17 mouse cellular contexts compared by ENCODE assay signal in genomic region chr12:99939179-99939578, GRCm38 (mm10).
"Had no signal": no experiment of that assay in that cellular context is flagged by ENCODE, and none has a peak within 500 bp of the region (broad histone marks: within the 10 kb centered on the region; RNA-seq: fewer than 3 reads in every experiment).

No protein-coding gene starts in this region.

- H3K27me3 ChIP-seq: kidney, embryonic 15.5 days; limb, embryonic 12.5 days; limb, embryonic 15.5 days; midbrain, embryonic 12.5 days; neural tube, embryonic 12.5 days; neural tube, embryonic 15.5 days had no signal

- H3K9me3 ChIP-seq: kidney, embryonic 15.5 days; limb, embryonic 12.5 days; limb, embryonic 15.5 days; midbrain, embryonic 12.5 days; neural tube, embryonic 12.5 days; neural tube, embryonic 15.5 days had no signal

- H3K4me3 ChIP-seq: kidney, embryonic 15.5 days; limb, embryonic 12.5 days; limb, embryonic 15.5 days; midbrain, embryonic 12.5 days; neural tube, embryonic 12.5 days; neural tube, embryonic 15.5 days had no signal

- H3K4me1 ChIP-seq: limb, embryonic 12.5 days; limb, embryonic 15.5 days; midbrain, embryonic 12.5 days; neural tube, embryonic 12.5 days; neural tube, embryonic 15.5 days had no signal

- H3K27ac ChIP-seq: kidney, embryonic 15.5 days; limb, embryonic 12.5 days; limb, embryonic 15.5 days; liver, embryonic 14.5 days; macrophage; midbrain, embryonic 12.5 days; neural tube, embryonic 12.5 days; neural tube, embryonic 15.5 days had no signal

- ATAC-seq: intestine, postnatal 0 days; liver, postnatal 0 days had no signal

- DNase-seq: layer of hippocampus, postnatal 36 days; left cerebral cortex, postnatal 4 days; liver, postnatal 0 days; right cerebral cortex, adult 18-20 months; right cerebral cortex, postnatal 14 days; thymus, adult 18-20 months; thymus, postnatal 36 days had no signal

- H3K9ac ChIP-seq: kidney, embryonic 15.5 days; limb, embryonic 12.5 days; limb, embryonic 15.5 days; liver, embryonic 14.5 days; liver, postnatal 0 days; midbrain, embryonic 12.5 days; neural tube, embryonic 12.5 days; neural tube, embryonic 15.5 days had no signal

- H3K4me2 ChIP-seq: kidney, embryonic 15.5 days; limb, embryonic 12.5 days; limb, embryonic 15.5 days; liver, embryonic 11.5 days; midbrain, embryonic 12.5 days; neural tube, embryonic 12.5 days; neural tube, embryonic 15.5 days had no signal
